Mouse (Mus musculus) hindbrain, embryonic 16.5 days (tissue): Measurements from ENCODE around the gene Nol11. TPM values are rescaled to one million over a fixed set of nuclear protein-coding genes. Genes with fewer than 3 reads are reported as not detected.
"Not testable (repeated sequence)": the region's sequence is repeated elsewhere in the genome, so short reads cannot be mapped to it uniquely, and the experiment has no call there.

ENCODE experiments used
- ATAC-seq: fragments of 200-750 bp; cut with Nextera tagmentation; 2 replicates; pipeline ENCODE4 v1.8.0; 2017; ENCODE audit warnings: moderate TSS enrichment, moderate library complexity
- H3K27ac ChIP-seq: fragments of 300-500 bp; sonication (generic); 2 replicates; pipeline ENCODE4 v1.5.1; 2014; ENCODE audit warnings: low read depth, mild to moderate bottlenecking, control low read depth, low read length, moderate library complexity
- H3K27me3 ChIP-seq: fragments of 300-500 bp; sonication (generic); replicated peaks from 2 replicates; pipeline ENCODE4 v1.6.1; 2014; ENCODE audit warnings: low read length; ENCODE audit not compliant: control insufficient read depth, insufficient read depth
- H3K36me3 ChIP-seq: fragments of 300-500 bp; sonication (generic); 2 replicates; pipeline ENCODE4 v1.6.1; 2014; ENCODE audit warnings: mild to moderate bottlenecking, low read length, moderate library complexity, mixed read lengths; ENCODE audit not compliant: control insufficient read depth, insufficient read depth
- H3K4me1 ChIP-seq: fragments of 300-500 bp; sonication (generic); 2 replicates; pipeline ENCODE4 v1.6.1; 2014; ENCODE audit warnings: low read depth, low read length; ENCODE audit not compliant: control insufficient read depth, insufficient read depth
- H3K4me2 ChIP-seq: fragments of 300-500 bp; sonication (generic); 2 replicates; pipeline ENCODE4 v1.6.1; 2014; ENCODE audit warnings: mild to moderate bottlenecking, low read length, control low read depth, moderate library complexity
- H3K4me3 ChIP-seq: fragments of 300-500 bp; sonication (generic); 2 replicates; pipeline ENCODE4 v1.5.1; 2014; ENCODE audit warnings: mild to moderate bottlenecking, low read length, control low read depth, moderate library complexity
- H3K9ac ChIP-seq: fragments of 300-500 bp; sonication (generic); 2 replicates; pipeline ENCODE4 v1.6.1; 2014; ENCODE audit warnings: low read depth, mild to moderate bottlenecking, control low read depth, low read length, moderate library complexity
- H3K9me3 ChIP-seq: fragments of 300-500 bp; sonication (generic); 2 replicates; pipeline ENCODE4 v1.6.1; 2014; ENCODE audit warnings: mild to moderate bottlenecking, low read length, moderate library complexity; ENCODE audit not compliant: control insufficient read depth
- WGBS: fragments of 180-500 bp; shearing (Covaris S2); extraction: QIAGEN DNeasy Blood & Tissue Kit; methylation state at CpG from one replicate; pipeline ENCODE4 v1.1.7; 2014; 5-methylcytosine and 5-hydroxymethylcytosine counted together
- polyA plus RNA-seq: library from polyadenylated mRNA; unstranded; fragments of >200 nt; fragmentation: Nextera tagmentation; extraction: Ambion mirVana; gene quantifications from 2 replicates; pipeline ENCODE4 v1.2.1, GENCODE M21; 2015

Gene Nol11
- polyA plus RNA-seq, 1 experiment from 2014 or later, result 41.9 TPM

GRCm38 (mm10) chr11:107130879-107131748, 58.1 kb downstream of the Nol11 start:
- peak overlapping the region; percentile 92 for H3K4me3 ChIP-seq
- H3K27me3 ChIP-seq, result no peaks in the 10 kb centered on the region
- no peaks in the 10 kb centered on the region for H3K36me3 ChIP-seq
- peak; percentile 54 for ATAC-seq
- H3K9ac ChIP-seq, result peak overlapping the region; percentile 98
- peak overlapping the region; percentile 98 for H3K27ac ChIP-seq
- H3K4me1 ChIP-seq, result peaks cover 23% of the 10 kb centered on the region
- H3K4me2 ChIP-seq, result peak overlapping the region; percentile 77
- under 1% methylated on average over 55 of the region's 65 CpGs for WGBS
- no peaks in the 10 kb centered on the region for H3K9me3 ChIP-seq

- no peaks in the 10 kb centered on the region for H3K9me3 ChIP-seq
- 1% methylated on average over 18 of the region's 18 CpGs for WGBS
- no peaks in the 10 kb centered on the region for H3K27me3 ChIP-seq
- no peaks in the 10 kb centered on the region for H3K36me3 ChIP-seq
- peaks cover 23% of the 10 kb centered on the region for H3K4me1 ChIP-seq
- 0 out of 2 replicates have a peak overlapping the region, but pooled peaks have one; percentile 98 for H3K27ac ChIP-seq
- ATAC-seq, result no peak
- H3K4me3 ChIP-seq, result peak overlapping the region; percentile 92
- H3K4me2 ChIP-seq, result peak overlapping the region; percentile 77
- peak overlapping the region; percentile 98 for H3K9ac ChIP-seq
Observed at GRCm38 (mm10) chr11:107130221-107130788, 58.9 kb downstream of the Nol11 start.

GRCm38 (mm10) chr11:107129641-107130040, 59.5 kb downstream of the Nol11 start:
- no peaks in the 10 kb centered on the region for H3K9me3 ChIP-seq
- no peak overlapping the region for H3K27ac ChIP-seq
- no peaks in the 10 kb centered on the region for H3K27me3 ChIP-seq
- H3K36me3 ChIP-seq, result no peaks in the 10 kb centered on the region
- H3K4me2 ChIP-seq, result peak overlapping the region; percentile 77
- H3K4me1 ChIP-seq, result peaks cover 28% of the 10 kb centered on the region
- H3K4me3 ChIP-seq, result peak overlapping the region; percentile 92
- no peak overlapping the region for H3K9ac ChIP-seq
- 25% methylated on average over 2 of the region's 2 CpGs for WGBS
- no peak for ATAC-seq

- 88% methylated on average over 1 of the region's 2 CpGs for WGBS
- H3K27ac ChIP-seq, ATAC-seq, H3K4me2 ChIP-seq, H3K9ac ChIP-seq, H3K27me3 ChIP-seq, H3K36me3 ChIP-seq, H3K9me3 ChIP-seq, H3K4me3 ChIP-seq: not testable (repeated sequence)
- peaks cover 34% of the 10 kb centered on the region for H3K4me1 ChIP-seq
Observed at GRCm38 (mm10) chr11:107126716-107127115, 62.5 kb downstream of the Nol11 start.

- H3K4me3 ChIP-seq, result no peak overlapping the region
- peaks cover 33% of the 10 kb centered on the region for H3K4me1 ChIP-seq
- WGBS, result 82% methylated on average over 4 of the region's 4 CpGs
- no peak overlapping the region for H3K27ac ChIP-seq
- no peaks in the 10 kb centered on the region for H3K36me3 ChIP-seq
- H3K9me3 ChIP-seq, result no peaks in the 10 kb centered on the region
- H3K27me3 ChIP-seq, result no peaks in the 10 kb centered on the region
- H3K4me2 ChIP-seq, result no peak overlapping the region
- H3K9ac ChIP-seq, result no peak overlapping the region
- ATAC-seq, result no peak
Observed at GRCm38 (mm10) chr11:107125011-107125410, 64.2 kb downstream of the Nol11 start.

GRCm38 (mm10) chr11:107124327-107124731, 64.9 kb downstream of the Nol11 start:
- peak; percentile 46 for ATAC-seq

GRCm38 (mm10) chr11:107117789-107118188, 71.4 kb downstream of the Nol11 start:
- WGBS, result 66% methylated on average over 12 of the region's 12 CpGs
- Histone ChIP-seq H3K27ac (no peak overlapping the region), H3K27me3 (no peaks in the 10 kb centered on the region), H3K4me1 (peaks cover 5% of the 10 kb centered on the region), H3K9me3 (no peaks in the 10 kb centered on the region), H3K36me3 (no peaks in the 10 kb centered on the region), H3K4me3 (no peak overlapping the region), H3K9ac (no peak overlapping the region), H3K4me2 (no peak overlapping the region)
- ATAC-seq, result no peak

More at GRCm38 (mm10) chr11:107124327-107124731, 64.9 kb downstream of the Nol11 start:
- H3K27ac ChIP-seq, result no peak overlapping the region
- H3K4me1 ChIP-seq, result peaks cover 26% of the 10 kb centered on the region
- H3K9ac ChIP-seq, result no peak overlapping the region
- no peak overlapping the region for H3K4me3 ChIP-seq
- no peaks in the 10 kb centered on the region for H3K27me3 ChIP-seq
- peak overlapping the region; percentile 9 for H3K4me2 ChIP-seq
- H3K9me3 ChIP-seq, result no peaks in the 10 kb centered on the region
- H3K36me3 ChIP-seq, result no peaks in the 10 kb centered on the region
- WGBS, result 20% methylated on average over 7 of the region's 7 CpGs

Other genes starting within 250 kb of the Nol11 start
- gene Kpna2, start 189.8 kb downstream of the Nol11 start, polyA plus RNA-seq, result 132 and 165 TPM in 2 replicates
- gene 1810010H24Rik, start 163.7 kb downstream of the Nol11 start, polyA plus RNA-seq, result 4.7 and 5.1 TPM in 2 replicates
- gene Bptf, start 57.3 kb downstream of the Nol11 start, polyA plus RNA-seq, result 23.9 and 26.1 TPM in 2 replicates